Mouse (Mus musculus): ENCODE measurements around the gene Ccdc102a.

GRCm38 (mm10) chr8:94917352-94917751 is 546 bp downstream of the Ccdc102a start:
- TF ChIP-seq TAL1 (IDR thresholded peaks at IDR 0.05; ENCODE audit: low read length) = no peak
- TF ChIP-seq GATA1 (IDR thresholded peaks at IDR 0.05; ENCODE audit: low read length) = no peak
